In the genomic region with DNA sequence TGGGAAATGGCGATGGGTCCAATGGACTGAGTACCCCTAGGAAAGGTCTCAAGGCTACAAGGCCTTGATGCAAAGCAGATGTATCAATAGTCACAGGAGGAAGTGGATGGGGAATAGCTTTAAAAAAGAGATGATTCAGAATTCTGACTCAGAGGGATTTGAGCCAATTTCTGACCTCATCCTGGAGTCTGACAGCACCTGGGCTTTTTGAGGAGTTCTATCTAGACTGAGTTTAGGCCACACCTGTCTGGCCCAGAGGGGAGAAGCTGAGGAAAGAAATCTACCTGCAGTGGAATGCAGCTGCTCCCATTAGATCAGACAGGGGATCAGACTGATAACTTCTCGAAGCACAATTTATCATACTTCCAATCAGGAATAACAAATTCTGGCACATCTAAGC, we compare ENCODE assay signal across 27 mouse cellular contexts.
DNase-seq lines count a peak whose midpoint lies in the region; ATAC-seq and TF ChIP-seq lines count a peak whose summit lies in the region.
"Had no signal": no experiment of that assay in that cellular context is flagged by ENCODE, and none has a peak within 500 bp of the region (broad histone marks: within the 10 kb centered on the region; RNA-seq: fewer than 3 reads in every experiment).

No protein-coding gene starts in this region.

- DNase-seq in adrenal gland, adult 2 months, result peak; percentile 42
- no peak for DNase-seq in adrenal gland, adult 18-20 months (ENCODE audit: low spot score in 2 of 2)
- DNase-seq in 3T3-L1 (ENCODE audit: low read depth, low spot score), result peak; percentile 92
- peak; percentile 25 for DNase-seq in fat pad, adult 2 months (ENCODE audit: extremely low read depth, low read depth, low spot score)
- no peak for DNase-seq in stomach, postnatal 0 days (ENCODE audit: low spot score)
- DNase-seq in cerebellum, adult 8-10 months, result no peak
- DNase-seq: cerebellum, adult 9-10 months; gastrocnemius, postnatal 10 days; heart, postnatal 36 days; kidney, adult 2 months; kidney, postnatal 36 days; liver, postnatal 0 days; lung, postnatal 36 days; thymus, postnatal 14 days had no signal

- TF ChIP-seq CTCF in stomach, postnatal 0 days (IDR thresholded peaks at IDR 0.05; ENCODE audit: low read depth), result no peak

- 71% methylated on average over 2 of the region's 2 CpGs for WGBS in stomach, postnatal 0 days

- no peak overlapping the region for H3K9ac ChIP-seq in stomach, postnatal 0 days (ENCODE audit: low read length)
- H3K9ac ChIP-seq: hindbrain, embryonic 12.5 days; intestine, embryonic 15.5 days; liver, embryonic 12.5 days; liver, postnatal 0 days; midbrain, embryonic 12.5 days; neural tube, embryonic 13.5 days had no signal

- H3K27ac ChIP-seq in stomach, postnatal 0 days (replicated peaks), result no peak overlapping the region
- H3K27ac ChIP-seq: forebrain, embryonic 10.5 days; hindbrain, embryonic 12.5 days; hindbrain, postnatal 0 days; intestine, embryonic 15.5 days; layer of hippocampus, adult 2 months; left cerebral cortex, adult 2 months; liver, embryonic 12.5 days; midbrain, embryonic 12.5 days; neural tube, embryonic 13.5 days had no signal

- no peaks in the 10 kb centered on the region for H3K9me3 ChIP-seq in stomach, postnatal 0 days (ENCODE audit: control insufficient read depth, low read length)
- H3K9me3 ChIP-seq: forebrain, embryonic 10.5 days; hindbrain, embryonic 12.5 days; intestine, embryonic 15.5 days; liver, embryonic 12.5 days; megakaryocyte, embryonic 14.5 days; midbrain, embryonic 12.5 days; neural tube, embryonic 13.5 days had no signal

- no peaks in the 10 kb centered on the region for H3K4me1 ChIP-seq in stomach, postnatal 0 days (replicated peaks; ENCODE audit: control insufficient read depth, insufficient read depth)
- H3K4me1 ChIP-seq: forebrain, embryonic 10.5 days; hindbrain, embryonic 12.5 days; intestine, embryonic 15.5 days; liver, embryonic 12.5 days; megakaryocyte, embryonic 14.5 days; midbrain, embryonic 12.5 days; neural tube, embryonic 13.5 days had no signal

- no peak for TF ChIP-seq EP300 in stomach, postnatal 0 days (optimal IDR thresholded peaks at IDR 0.05)

- ATAC-seq in stomach, postnatal 0 days (ENCODE audit: low FRiP score, low TSS enrichment), result peak; percentile 42; the same call in 1 of the 2 replicates
- no peak for ATAC-seq in megakaryocyte, adult 5-6 weeks (ENCODE audit: poor library complexity, severe bottlenecking)
- ATAC-seq: hindbrain, postnatal 0 days; intestine, embryonic 15.5 days; liver, embryonic 12.5 days; liver, postnatal 0 days; Patski had no signal

- no peak overlapping the region for H3K4me3 ChIP-seq in stomach, postnatal 0 days (ENCODE audit: low read depth, low read length)
- H3K4me3 ChIP-seq: forebrain, embryonic 10.5 days; hindbrain, embryonic 12.5 days; intestine, embryonic 15.5 days; layer of hippocampus, adult 2 months; left cerebral cortex, adult 2 months; liver, embryonic 12.5 days; megakaryocyte, embryonic 14.5 days; midbrain, embryonic 12.5 days; neural tube, embryonic 13.5 days had no signal

- H3K36me3 ChIP-seq in stomach, postnatal 0 days (ENCODE audit: control insufficient read depth, insufficient read depth, low read length), result no peaks in the 10 kb centered on the region
- H3K36me3 ChIP-seq: forebrain, embryonic 10.5 days; hindbrain, embryonic 12.5 days; intestine, embryonic 15.5 days; liver, embryonic 12.5 days; midbrain, embryonic 12.5 days; neural tube, embryonic 13.5 days had no signal

- no peak overlapping the region for H3K4me2 ChIP-seq in stomach, postnatal 0 days (replicated peaks; ENCODE audit: low read depth)
- H3K4me2 ChIP-seq: hindbrain, embryonic 12.5 days; intestine, embryonic 15.5 days; liver, embryonic 12.5 days; midbrain, embryonic 12.5 days; neural tube, embryonic 13.5 days had no signal

- no peaks in the 10 kb centered on the region for H3K27me3 ChIP-seq in stomach, postnatal 0 days (ENCODE audit: control insufficient read depth, insufficient read depth, low read length)
- H3K27me3 ChIP-seq: CH12.LX; hindbrain, embryonic 12.5 days; intestine, embryonic 15.5 days; liver, embryonic 12.5 days; megakaryocyte, embryonic 14.5 days; midbrain, embryonic 12.5 days; neural tube, embryonic 13.5 days; Patski had no signal

Comparison
In these comparisons a context has a peak if more than half of its experiments do, and no peak if none do; other contexts are left out.
1. DNase-seq: peak in adrenal gland, adult 2 months (single experiment), 3T3-L1 (single experiment) and fat pad, adult 2 months (single experiment); none in adrenal gland, adult 18-20 months (0 of 2), stomach, postnatal 0 days (single experiment) and cerebellum, adult 8-10 months (single experiment).